ENCODE assay signal across 7 mouse cellular contexts in the genomic region with DNA sequence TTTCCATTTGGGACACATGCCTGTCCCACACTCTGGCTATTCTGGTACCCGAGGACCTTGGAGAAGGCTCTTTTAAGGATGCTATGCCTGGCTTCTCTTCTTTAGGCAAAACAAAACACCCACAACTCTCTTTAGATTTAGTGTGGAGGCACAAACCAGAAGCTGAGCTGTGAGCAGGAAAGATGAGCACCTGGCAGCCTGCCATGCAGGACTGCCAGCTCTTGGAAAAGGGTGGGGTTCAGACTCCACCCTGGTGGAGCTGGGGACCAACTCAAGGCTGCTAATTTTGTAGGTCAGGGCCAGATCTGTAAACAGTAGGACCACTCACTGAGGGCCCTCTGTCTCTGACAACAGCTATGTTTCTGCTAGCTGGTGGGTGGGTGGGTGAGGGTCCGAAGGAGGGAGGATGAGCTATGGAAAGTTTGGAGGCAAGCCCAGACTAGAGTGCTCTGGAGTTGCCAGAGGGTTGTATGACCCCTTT. TPM values are rescaled to one million over a fixed set of nuclear protein-coding genes. Genes with fewer than 3 reads are reported as not detected.
DNase-seq lines count a peak whose midpoint lies in the region; ATAC-seq and TF ChIP-seq lines count a peak whose summit lies in the region.

No protein-coding gene starts in this region.

- H3K9me3 ChIP-seq in hindbrain, embryonic 16.5 days (ENCODE audit: control insufficient read depth, low read length): no peaks in the 10 kb centered on the region

- H3K27me3 ChIP-seq in hindbrain, embryonic 16.5 days (replicated peaks; ENCODE audit: control insufficient read depth, insufficient read depth, low read length): no peaks in the 10 kb centered on the region

- no peak overlapping the region; the same call in 1 of the 2 replicates for H3K9ac ChIP-seq in hindbrain, embryonic 16.5 days (ENCODE audit: low read depth, low read length)

- peak overlapping the region; percentile 69; the same call in 1 of the 2 replicates for H3K27ac ChIP-seq in hindbrain, embryonic 16.5 days (ENCODE audit: low read depth, low read length)
- H3K27ac ChIP-seq in olfactory bulb, adult 2 months (ENCODE audit: insufficient read depth, low read depth, low read length): peak overlapping the region; percentile 69

- ATAC-seq in hindbrain, embryonic 16.5 days: peak; percentile 48

- TF ChIP-seq CTCF in olfactory bulb, adult 2 months (IDR thresholded peaks at IDR 0.05; ENCODE audit: insufficient read depth, low read depth, low read length): no peak

- H3K36me3 ChIP-seq in hindbrain, embryonic 16.5 days (ENCODE audit: control insufficient read depth, insufficient read depth, low read length): no peaks in the 10 kb centered on the region

- no peak for TF ChIP-seq POLR2A in olfactory bulb, adult 2 months (IDR thresholded peaks at IDR 0.05; ENCODE audit: insufficient read depth, low read depth, low read length)

- peak; percentile 43 to 51 for DNase-seq in layer of hippocampus, postnatal 10 days (ENCODE audit: low spot score in 2 of 2)
- DNase-seq in layer of hippocampus, adult 9-11 months: no peak
- DNase-seq in cerebellum, postnatal 14 days: peak; percentile 60 to 70
- DNase-seq in urinary bladder, postnatal 14 days (ENCODE audit: low spot score): no peak
- DNase-seq in heart, postnatal 4 days: no peak

- no peak overlapping the region for H3K4me3 ChIP-seq in hindbrain, embryonic 16.5 days (ENCODE audit: low read length)
- H3K4me3 ChIP-seq in olfactory bulb, adult 2 months (ENCODE audit: insufficient read depth, low read depth, low read length): no peak overlapping the region

- H3K4me1 ChIP-seq in hindbrain, embryonic 16.5 days (ENCODE audit: control insufficient read depth, insufficient read depth, low read depth, low read length): peaks cover 17% of the 10 kb centered on the region
- H3K4me1 ChIP-seq in olfactory bulb, adult 2 months (ENCODE audit: control insufficient read depth, insufficient read depth, low read length): peaks cover 49% of the 10 kb centered on the region

- H3K4me2 ChIP-seq in hindbrain, embryonic 16.5 days (ENCODE audit: low read length): no peak overlapping the region; the same call in 1 of the 2 replicates

- 49% methylated on average over 2 of the region's 2 CpGs for WGBS in hindbrain, embryonic 16.5 days
- 7% methylated on average over 2 of the region's 2 CpGs for WGBS in olfactory bulb, adult 2 months

RNA-seq across cellular contexts. Expression of a gene that starts 13.3 kb away (rescaled TPM):
- total RNA-seq in layer of hippocampus, postnatal 10 days (2021): 10 to 100 TPM; 25.7 to 27.0 TPM
- 14.3 and 14.9 TPM in 2 replicates for polyA plus RNA-seq in hindbrain, embryonic 16.5 days (2015; fragmentation: Nextera tagmentation; extraction: Ambion mirVana)
- not detected in 2 replicates for polyA plus RNA-seq in olfactory bulb, adult 2 months (2012; ENCODE audit: insufficient read depth, insufficient read length, low replicate concordance, missing spikeins)
- total RNA-seq in heart, postnatal 4 days (2021): 10 to 100 TPM; 23.8 to 30.3 TPM

Comparison
In these comparisons a context has a peak if more than half of its experiments do, and no peak if none do; other contexts are left out.
1. DNase-seq: peak in layer of hippocampus, postnatal 10 days (2 of 2) and cerebellum, postnatal 14 days (2 of 2); none in layer of hippocampus, adult 9-11 months (single experiment), urinary bladder, postnatal 14 days (single experiment) and heart, postnatal 4 days (single experiment).